Mouse (Mus musculus) megakaryocyte, embryonic 14.5 days (primary cell): Measurements from ENCODE around the gene Treh.

Experiments
- FLI1 ChIP-seq: IDR thresholded peaks from 2 replicates; pipeline ENCODE4 v1.6.1; 2012; ENCODE audit warnings: low read length, inconsistent platforms, mixed read lengths
- GATA1 ChIP-seq: IDR thresholded peaks from 3 replicates; pipeline ENCODE4 v1.6.1; 2012; ENCODE audit warnings: mixed read lengths, low read length, inconsistent platforms, borderline replicate concordance

- TF ChIP-seq GATA1: no peak
- TF ChIP-seq FLI1: no peak
These were observed 17.6 kb downstream of the Treh start for GRCm38 (mm10) chr9:44690641-44691040.
